Mouse (Mus musculus) embryonic facial prominence, embryonic 11.5 days (tissue): ENCODE measurements around the gene Prdx5. TPM values are rescaled to one million over a fixed set of nuclear protein-coding genes. Genes with fewer than 3 reads are reported as not detected.

ENCODE experiments used
- ATAC-seq: fragments of 200-750 bp; cut with Nextera tagmentation; replicated peaks from 2 replicates; pipeline ENCODE4 v1.8.0; 2017; ENCODE audit warnings: low read depth; ENCODE audit not compliant: insufficient number of reproducible peaks, low FRiP score, low TSS enrichment
- DNase-seq: peaks from one replicate; pipeline ENCODE4 v3.0.0-alpha.2; 2015; ENCODE audit warnings: low spot score
- H3K27ac ChIP-seq: fragments of 300-500 bp; sonication (generic); replicated peaks from 2 replicates; pipeline ENCODE4 v1.5.1; 2014; ENCODE audit warnings: mild to moderate bottlenecking, low read depth, low read length, control low read depth
- H3K27me3 ChIP-seq: fragments of 300-500 bp; sonication (generic); 2 replicates; pipeline ENCODE4 v1.6.1; 2014; ENCODE audit warnings: mild to moderate bottlenecking, low read length, moderate library complexity, mixed read lengths; ENCODE audit not compliant: control insufficient read depth, insufficient read depth
- H3K36me3 ChIP-seq: fragments of 300-500 bp; sonication (generic); replicated peaks from 2 replicates; pipeline ENCODE4 v1.6.1; 2014; ENCODE audit warnings: low read depth, mild to moderate bottlenecking, low read length, moderate library complexity, mixed read lengths; ENCODE audit not compliant: control insufficient read depth, insufficient read depth
- H3K4me1 ChIP-seq: fragments of 300-500 bp; sonication (generic); 2 replicates; pipeline ENCODE4 v1.6.1; 2014; ENCODE audit warnings: low read length, mixed read lengths; ENCODE audit not compliant: control insufficient read depth, insufficient read depth
- H3K4me2 ChIP-seq: fragments of 300-500 bp; sonication (generic); 2 replicates; pipeline ENCODE4 v1.6.1; 2014; ENCODE audit warnings: low read depth, mild to moderate bottlenecking, control low read depth, low read length, moderate library complexity
- H3K4me3 ChIP-seq: fragments of 300-500 bp; sonication (generic); 2 replicates; pipeline ENCODE4 v1.5.1; 2014; ENCODE audit warnings: low read depth, low read length, control low read depth
- H3K9ac ChIP-seq: fragments of 300-500 bp; sonication (generic); replicated peaks from 2 replicates; pipeline ENCODE4 v1.6.1; 2014; ENCODE audit warnings: mild to moderate bottlenecking, control low read depth, low read length
- H3K9me3 ChIP-seq: fragments of 300-500 bp; sonication (generic); replicated peaks from 2 replicates; pipeline ENCODE4 v1.6.1; 2016; ENCODE audit warnings: mild to moderate bottlenecking, low read length, inconsistent platforms, mixed read lengths; ENCODE audit not compliant: control insufficient read depth
- WGBS: fragments of 180-500 bp; shearing (Covaris S2); extraction: QIAGEN DNeasy Blood & Tissue Kit; methylation state at CpG from one replicate; pipeline ENCODE4 v1.1.7; 2014; 5-methylcytosine and 5-hydroxymethylcytosine counted together
- polyA plus RNA-seq: library from polyadenylated mRNA; unstranded; fragments of >200 nt; fragmentation: Nextera tagmentation; extraction: Ambion mirVana; gene quantifications from 2 replicates; pipeline ENCODE4 v1.2.1, GENCODE M21; 2014

The Prdx5 gene
- polyA plus RNA-seq, 1 experiment from 2014 or later = 110 TPM

DNA sequence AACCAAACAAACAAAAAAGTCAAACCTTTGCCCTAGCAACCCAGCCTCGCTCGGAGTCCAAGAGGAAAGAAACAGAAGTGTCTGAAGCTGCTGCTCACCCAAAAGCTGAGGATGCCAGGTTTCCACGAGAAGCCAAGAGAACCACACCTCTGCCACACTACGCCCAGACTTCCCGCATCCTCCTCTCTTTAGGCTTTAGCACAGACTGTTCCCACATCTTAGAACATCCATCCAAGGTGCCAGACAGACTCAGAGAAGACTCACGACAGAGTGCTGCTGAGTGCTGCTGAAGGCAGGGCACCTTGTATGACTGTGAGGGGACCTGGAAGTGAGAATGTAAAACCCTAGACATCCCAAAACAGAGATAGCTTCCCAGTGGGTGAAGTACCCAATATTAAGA is 34.1 kb downstream of the Prdx5 start:
- no peak for DNase-seq
- WGBS = 84% methylated on average over 6 of the region's 6 CpGs
- no peaks in the 10 kb centered on the region for H3K27me3 ChIP-seq
- H3K4me1 ChIP-seq = no peaks in the 10 kb centered on the region
- H3K9ac ChIP-seq = no peak overlapping the region
- H3K9me3 ChIP-seq = no peaks in the 10 kb centered on the region
- H3K4me2 ChIP-seq = no peak overlapping the region
- H3K27ac ChIP-seq = no peak overlapping the region
- ATAC-seq = no peak
- H3K36me3 ChIP-seq = no peaks in the 10 kb centered on the region
- H3K4me3 ChIP-seq = no peak overlapping the region

DNA sequence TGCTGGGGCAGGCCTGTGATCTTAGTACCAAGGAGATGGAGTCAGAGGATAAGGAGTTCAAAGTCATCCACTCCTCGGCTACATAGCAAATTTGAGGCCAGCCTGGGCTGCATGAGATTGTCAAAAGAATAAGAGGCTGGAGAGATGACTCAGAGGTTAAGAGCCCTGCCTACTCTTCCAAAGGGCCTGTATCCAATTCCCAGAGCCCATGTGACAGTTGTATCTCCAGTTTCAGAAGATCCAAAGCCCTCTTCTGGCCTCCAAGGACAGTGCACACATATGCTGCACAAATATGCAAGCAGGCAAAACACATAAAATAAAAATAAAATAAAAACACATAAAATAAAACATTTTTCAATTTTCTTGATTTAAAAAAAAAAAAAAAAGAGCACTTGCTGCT is 35.6 kb downstream of the Prdx5 start:
- Histone ChIP-seq H3K27me3 (no peaks in the 10 kb centered on the region), H3K4me2 (no peak overlapping the region), H3K27ac (no peak overlapping the region), H3K36me3 (no peaks in the 10 kb centered on the region), H3K9ac (no peak overlapping the region), H3K4me3 (no peak overlapping the region), H3K9me3 (no peaks in the 10 kb centered on the region), H3K4me1 (no peaks in the 10 kb centered on the region)
- ATAC-seq (no peak), DNase-seq (no peak)
- WGBS = 88% methylated on average over 1 of the region's 1 CpGs

DNA sequence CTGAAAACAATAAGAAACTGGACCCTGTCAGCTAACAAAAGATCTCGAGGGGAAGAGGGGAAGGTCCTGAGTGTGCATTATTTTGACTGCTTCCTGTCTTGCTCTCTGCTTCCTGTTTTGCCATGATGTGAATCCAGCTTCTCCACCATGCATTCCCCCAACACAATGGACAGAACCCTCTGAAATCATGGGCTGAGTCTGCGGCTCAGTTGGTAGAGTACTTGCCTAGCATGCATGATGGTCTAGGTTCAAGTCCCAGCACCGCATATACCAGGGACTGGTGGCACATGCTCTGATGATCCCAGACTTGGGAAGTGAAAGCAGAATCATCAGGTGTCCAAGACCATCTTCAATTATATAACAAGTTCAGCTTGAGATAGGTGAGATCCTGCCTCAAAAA is 37.2 kb downstream of the Prdx5 start:
- DNase-seq = no peak

DNA sequence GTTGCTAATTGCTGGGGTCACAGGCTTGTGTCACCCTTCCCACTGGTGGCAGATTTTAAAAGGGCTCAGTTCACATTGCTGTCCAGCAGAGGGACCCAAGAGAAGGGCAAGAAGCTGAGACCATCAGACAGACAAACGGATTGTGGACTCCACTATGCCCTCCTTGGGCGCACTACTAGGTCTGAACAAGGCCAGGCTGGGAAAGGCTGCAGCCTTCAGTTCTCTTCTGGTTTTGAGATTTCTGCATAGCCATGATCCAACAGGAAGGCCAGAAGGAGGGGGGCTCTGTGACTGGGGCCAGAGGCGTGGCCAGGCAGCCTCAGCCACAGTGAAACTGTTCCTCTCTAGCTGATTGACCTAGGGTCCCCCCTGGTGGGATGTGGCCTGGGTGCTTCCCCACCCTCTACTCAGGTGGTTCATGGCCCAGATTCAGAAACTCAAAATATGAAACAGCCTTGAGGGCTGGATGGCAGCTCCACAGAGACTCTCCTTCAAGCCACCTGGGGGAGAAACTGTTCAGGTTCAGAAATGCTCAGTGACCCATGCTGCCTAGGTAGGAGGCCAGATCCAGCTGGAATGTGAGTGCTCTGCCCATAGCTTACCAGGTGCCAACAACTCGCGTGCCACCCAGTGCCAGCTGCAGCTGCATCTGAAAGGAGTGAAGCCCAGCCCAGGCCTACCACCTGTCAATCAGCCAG is 38.2 kb downstream of the Prdx5 start:
- no peak for ATAC-seq
- Histone ChIP-seq H3K4me3 (no peak overlapping the region), H3K27me3 (no peaks in the 10 kb centered on the region), H3K9ac (no peak overlapping the region), H3K27ac (no peak overlapping the region), H3K36me3 (no peaks in the 10 kb centered on the region), H3K4me1 (no peaks in the 10 kb centered on the region), H3K9me3 (no peaks in the 10 kb centered on the region), H3K4me2 (no peak overlapping the region)
- 67% methylated on average over 5 of the region's 5 CpGs for WGBS
- DNase-seq = peak; percentile 35

More for the DNA sequence above, 37.2 kb downstream of the Prdx5 start:
- Histone ChIP-seq H3K4me3 (no peak overlapping the region), H3K9ac (no peak overlapping the region), H3K36me3 (no peaks in the 10 kb centered on the region), H3K27ac (no peak overlapping the region), H3K9me3 (no peaks in the 10 kb centered on the region), H3K4me2 (no peak overlapping the region), H3K27me3 (no peaks in the 10 kb centered on the region), H3K4me1 (no peaks in the 10 kb centered on the region)
- WGBS = 79% methylated on average over 3 of the region's 3 CpGs
- no peak for ATAC-seq

DNA sequence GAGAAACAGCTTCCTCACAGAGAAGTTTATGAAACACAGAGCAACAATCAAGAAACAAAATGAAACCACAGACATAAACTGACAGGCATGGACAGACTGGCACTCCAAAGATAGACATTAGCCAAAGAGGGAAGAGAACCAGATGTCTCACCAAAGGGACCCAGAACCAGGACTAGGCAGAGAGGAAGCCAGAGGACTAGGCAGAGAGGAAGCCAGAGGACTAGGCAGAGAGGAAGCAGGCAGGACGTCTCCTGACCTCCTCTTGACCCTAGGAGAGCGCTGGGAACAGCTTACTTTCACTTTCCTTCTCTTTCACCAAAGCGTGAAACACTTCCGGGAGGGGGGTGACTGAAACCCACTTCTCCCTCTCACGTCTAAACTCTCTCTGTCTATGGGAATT is 40.6 kb downstream of the Prdx5 start:
- DNase-seq = peak; percentile 51
- ATAC-seq = no peak
- no peaks in the 10 kb centered on the region for H3K36me3 ChIP-seq
- H3K4me2 ChIP-seq = no peak overlapping the region
- no peaks in the 10 kb centered on the region for H3K4me1 ChIP-seq
- H3K4me3 ChIP-seq = no peak overlapping the region
- no peak overlapping the region for H3K27ac ChIP-seq
- WGBS = 8% methylated on average over 5 of the region's 5 CpGs
- H3K9me3 ChIP-seq = no peaks in the 10 kb centered on the region
- H3K9ac ChIP-seq = no peak overlapping the region
- H3K27me3 ChIP-seq = no peaks in the 10 kb centered on the region

DNA sequence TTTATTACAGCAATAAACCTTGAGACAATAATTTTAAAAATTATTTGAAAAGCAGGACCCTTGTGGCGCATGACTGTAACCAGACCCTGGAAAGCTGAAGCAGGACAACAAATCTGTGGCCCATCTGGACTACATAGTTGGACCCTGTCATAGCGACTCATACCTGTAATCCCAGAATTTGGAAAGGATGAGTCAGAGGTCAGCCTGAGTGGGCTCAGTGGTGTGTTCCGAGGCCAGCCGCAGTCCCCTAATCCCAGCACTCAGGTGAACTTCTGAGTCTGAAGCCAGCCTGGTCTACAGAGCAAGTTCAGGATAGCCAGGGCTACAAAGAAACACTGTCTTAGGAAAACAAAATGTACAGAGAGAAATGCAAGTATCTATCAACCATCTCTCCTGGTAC is 48.5 kb downstream of the Prdx5 start:
- DNase-seq (no peak), ATAC-seq (no peak)
- no peaks in the 10 kb centered on the region for H3K9me3 ChIP-seq
- H3K4me3 ChIP-seq = no peak overlapping the region
- no peak overlapping the region for H3K27ac ChIP-seq
- no peak overlapping the region for H3K9ac ChIP-seq
- H3K4me2 ChIP-seq = no peak overlapping the region
- H3K4me1 ChIP-seq = no peaks in the 10 kb centered on the region
- no peaks in the 10 kb centered on the region for H3K36me3 ChIP-seq
- no peaks in the 10 kb centered on the region for H3K27me3 ChIP-seq
- WGBS = 92% methylated on average over 4 of the region's 4 CpGs

DNA sequence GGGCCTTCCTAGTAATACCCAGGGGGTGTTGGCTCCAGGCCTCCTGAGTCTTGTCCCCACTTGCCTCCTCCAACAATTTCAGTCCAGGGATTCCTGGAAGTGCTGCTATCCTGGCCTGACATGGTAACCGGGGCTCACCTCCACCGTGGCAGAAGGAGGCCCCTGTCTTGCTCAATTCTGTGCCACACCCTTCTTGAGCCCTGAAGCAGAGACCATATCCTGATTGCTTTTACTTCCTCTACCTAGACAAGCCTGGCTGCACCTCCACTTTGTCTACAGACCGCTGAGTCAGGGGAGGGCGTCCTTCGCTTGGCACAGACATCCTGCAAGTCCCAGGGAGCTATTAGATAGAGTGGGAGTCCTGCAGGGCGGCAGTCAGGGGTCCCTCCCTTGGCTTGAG is 49.2 kb downstream of the Prdx5 start:
- Histone ChIP-seq H3K9ac (no peak overlapping the region), H3K4me1 (peaks cover under 1% of the 10 kb centered on the region; the same call in 1 of the 2 replicates), H3K36me3 (no peaks in the 10 kb centered on the region), H3K4me3 (no peak overlapping the region), H3K27me3 (no peaks in the 10 kb centered on the region; the same call in 1 of the 2 replicates), H3K9me3 (no peaks in the 10 kb centered on the region), H3K4me2 (no peak overlapping the region), H3K27ac (no peak overlapping the region)
- 81% methylated on average over 6 of the region's 6 CpGs for WGBS
- ATAC-seq = no peak
- DNase-seq = no peak

DNA sequence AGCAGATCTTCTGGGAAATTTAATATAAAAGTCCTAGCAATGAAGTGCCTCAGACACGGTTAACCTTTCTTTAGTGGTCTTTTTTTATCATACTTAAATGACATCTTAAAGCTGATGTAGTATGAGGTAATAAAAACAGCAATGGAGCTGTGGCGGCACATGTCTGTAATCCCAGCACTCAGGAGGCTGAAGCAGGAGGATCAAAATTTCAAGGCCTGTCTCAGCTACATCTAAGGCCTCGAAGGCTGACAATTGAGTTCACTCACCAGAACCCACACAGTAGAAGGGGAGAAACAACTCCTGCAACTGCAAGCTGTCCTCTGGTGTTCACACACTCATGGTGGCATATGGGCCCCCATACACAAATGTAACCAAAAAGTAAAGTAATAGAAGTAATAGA is 49.9 kb downstream of the Prdx5 start:
- DNase-seq (no peak), ATAC-seq (no peak)
- no peak overlapping the region for H3K4me2 ChIP-seq
- WGBS = 86% methylated on average over 3 of the region's 3 CpGs
- no peaks in the 10 kb centered on the region for H3K9me3 ChIP-seq
- H3K4me1 ChIP-seq = peaks cover 4% of the 10 kb centered on the region; the same call in 1 of the 2 replicates
- no peaks in the 10 kb centered on the region; the same call in 1 of the 2 replicates for H3K27me3 ChIP-seq
- H3K36me3 ChIP-seq = no peaks in the 10 kb centered on the region
- no peak overlapping the region for H3K27ac ChIP-seq
- no peak overlapping the region for H3K9ac ChIP-seq
- no peak overlapping the region for H3K4me3 ChIP-seq
